Mouse (Mus musculus) kidney, adult 2 months (tissue): ENCODE results near the gene Dmac2. TPM values are rescaled to one million over a fixed set of nuclear protein-coding genes. Genes with fewer than 3 reads are reported as not detected.
A peak's percentile ranks its signal among the peaks of the same experiment; 100 is the strongest.

Experiments used
- DNase-seq: peaks from one replicate; pipeline ENCODE4 v3.0.0; 2021
- H3K27ac ChIP-seq: fragments of 200-500 bp; 2 replicates; pipeline ENCODE4 v1.5.1; 2012; ENCODE audit warnings: low read depth, low read length, control low read depth, inconsistent platforms; ENCODE audit not compliant: insufficient read depth
- H3K27me3 ChIP-seq: fragments of 200-500 bp; replicated peaks from 2 replicates; pipeline ENCODE4 v1.6.1; 2012; ENCODE audit warnings: mild to moderate bottlenecking, moderate library complexity, low read length, inconsistent platforms; ENCODE audit not compliant: control insufficient read depth, insufficient read depth
- H3K36me3 ChIP-seq: fragments of 200-500 bp; 2 replicates; pipeline ENCODE4 v1.6.1; 2012; ENCODE audit warnings: mild to moderate bottlenecking, moderate library complexity, low read length, inconsistent platforms; ENCODE audit not compliant: control insufficient read depth, insufficient read depth
- H3K4me1 ChIP-seq: fragments of 200-500 bp; 2 replicates; pipeline ENCODE4 v1.6.1; 2011; ENCODE audit warnings: low read length; ENCODE audit not compliant: control insufficient read depth, insufficient read depth
- H3K4me3 ChIP-seq: fragments of 200-500 bp; 2 replicates; pipeline ENCODE4 v1.5.1; 2011; ENCODE audit warnings: mild to moderate bottlenecking, low read depth, low read length, control low read depth; ENCODE audit not compliant: insufficient read depth
- CTCF ChIP-seq: fragments of 200-500 bp; conservative IDR thresholded peaks from 2 replicates; pipeline ENCODE4 v1.5.1; 2011; ENCODE audit warnings: low read depth, mild to moderate bottlenecking, control low read depth, low read length, moderate library complexity, mixed read lengths; ENCODE audit not compliant: insufficient read depth, insufficient read length
- POLR2A ChIP-seq: fragments of 200-500 bp; IDR thresholded peaks from one replicate; pipeline ENCODE4 v1.6.1; 2011; ENCODE audit warnings: low read depth, low read length, control low read depth
- WGBS: fragments of 180-500 bp; shearing (Covaris S2); methylation state at CpG from one replicate; pipeline ENCODE4 v1.1.7; 2018; 5-methylcytosine and 5-hydroxymethylcytosine counted together
- polyA plus RNA-seq: library from polyadenylated mRNA; depleted of rRNA; stranded (reverse); fragments of >200 nt; gene quantifications from 2 replicates; pipeline ENCODE4 v1.2.3, GENCODE M21; 2012

The Dmac2 gene
- polyA plus RNA-seq, 1 experiment = 114 TPM

GRCm38 (mm10) chr7:25637099-25637498 lies 17.9 kb downstream of the Dmac2 start:
- no peak overlapping the region for H3K27ac ChIP-seq
- no peaks in the 10 kb centered on the region for H3K27me3 ChIP-seq
- no peaks in the 10 kb centered on the region for H3K4me1 ChIP-seq
- no peak overlapping the region for H3K4me3 ChIP-seq
- H3K36me3 ChIP-seq = no peaks in the 10 kb centered on the region; the same call in none of the 2 replicates
- WGBS = 86% methylated on average over 5 of the region's 5 CpGs
- no peak for TF ChIP-seq POLR2A
- no peak for TF ChIP-seq CTCF
- DNase-seq = no peak

GRCm38 (mm10) chr7:25639754-25640153 lies 20.5 kb downstream of the Dmac2 start:
- no peak overlapping the region for H3K27ac ChIP-seq
- H3K27me3 ChIP-seq = no peaks in the 10 kb centered on the region
- TF ChIP-seq POLR2A (no peak), CTCF (no peak)
- no peaks in the 10 kb centered on the region; the same call in none of the 2 replicates for H3K36me3 ChIP-seq
- no peak overlapping the region for H3K4me3 ChIP-seq
- WGBS = 93% methylated on average over 4 of the region's 4 CpGs
- H3K4me1 ChIP-seq = no peaks in the 10 kb centered on the region
- no peak for DNase-seq

- no peak for DNase-seq
- Histone ChIP-seq H3K36me3 (no peaks in the 10 kb centered on the region; the same call in 1 of the 2 replicates), H3K4me1 (no peaks in the 10 kb centered on the region), H3K4me3 (no peak overlapping the region), H3K27ac (no peak overlapping the region), H3K27me3 (no peaks in the 10 kb centered on the region)
- TF ChIP-seq CTCF (no peak), POLR2A (no peak)
- WGBS = 63% methylated on average over 10 of the region's 10 CpGs
Measured at GRCm38 (mm10) chr7:25644136-25644535, 24.9 kb downstream of the Dmac2 start.

- Histone ChIP-seq H3K4me1 (no peaks in the 10 kb centered on the region), H3K36me3 (no peaks in the 10 kb centered on the region; the same call in 1 of the 2 replicates), H3K4me3 (no peak overlapping the region), H3K27ac (no peak overlapping the region), H3K27me3 (no peaks in the 10 kb centered on the region)
- no peak for TF ChIP-seq POLR2A
- TF ChIP-seq CTCF = no peak
- no peak for DNase-seq
- 58% methylated on average over 4 of the region's 4 CpGs for WGBS
Measured at GRCm38 (mm10) chr7:25644631-25645030, 25.4 kb downstream of the Dmac2 start.

GRCm38 (mm10) chr7:25645074-25645473 lies 25.9 kb downstream of the Dmac2 start:
- DNase-seq = peak; percentile 46
- TF ChIP-seq POLR2A (no peak), CTCF (no peak)
- 34% methylated on average over 14 of the region's 14 CpGs for whole genome bisulfite sequencing
- Histone ChIP-seq H3K27ac (peak overlapping the region; percentile 26; the same call in 1 of the 2 replicates), H3K36me3 (no peaks in the 10 kb centered on the region), H3K27me3 (no peaks in the 10 kb centered on the region), H3K4me1 (no peaks in the 10 kb centered on the region), H3K4me3 (no peak overlapping the region)

GRCm38 (mm10) chr7:25647574-25648123 lies 28.4 kb downstream of the Dmac2 start:
- no peaks in the 10 kb centered on the region for H3K36me3 ChIP-seq
- 59% methylated on average over 5 of the region's 5 CpGs for WGBS
- H3K4me3 ChIP-seq = no peak overlapping the region
- no peak overlapping the region for H3K27ac ChIP-seq
- no peak for TF ChIP-seq POLR2A
- TF ChIP-seq CTCF = peak; percentile 45; the same call in 1 of the 2 replicates
- H3K4me1 ChIP-seq = peaks cover 4% of the 10 kb centered on the region; the same call in 1 of the 2 replicates
- DNase-seq = no peak
- no peaks in the 10 kb centered on the region for H3K27me3 ChIP-seq

- Histone ChIP-seq H3K27me3 (no peaks in the 10 kb centered on the region), H3K27ac (no peak overlapping the region), H3K36me3 (no peaks in the 10 kb centered on the region), H3K4me1 (peaks cover 7% of the 10 kb centered on the region; the same call in 1 of the 2 replicates), H3K4me3 (no peak overlapping the region)
- no peak for DNase-seq
- TF ChIP-seq POLR2A = no peak
- TF ChIP-seq CTCF = no peak
- 67% methylated on average over 5 of the region's 5 CpGs for WGBS
Measured at GRCm38 (mm10) chr7:25649839-25650238, 30.6 kb downstream of the Dmac2 start.
